Mouse (Mus musculus) left cerebral cortex, postnatal 14 days (tissue): Measurements from ENCODE around the gene Gm20388. TPM values are rescaled to one million over a fixed set of nuclear protein-coding genes. Genes with fewer than 3 reads are reported as not detected.

Experiments
- DNase-seq, 2 experiments: peaks; one replicate each; pipeline ENCODE4 v3.0.0; 2021 to 2022; ENCODE audit warnings: low spot score in 2 of 2, mixed read lengths in 1 of 2
- intact Hi-C: fragments of 180-260 bp; cut with DNase I; formaldehyde crosslinking; loops from one replicate; pipeline ENCODE4 v1.15.1; 2025
- total RNA-seq, 2 experiments: library from RNA; stranded (reverse); gene quantifications; 2 replicates each; pipeline ENCODE4 v1.2.3; 2021

Gene Gm20388
- total RNA-seq, 2 experiments from 2014 or later: 2.8 to 7.3 TPM

DNA sequence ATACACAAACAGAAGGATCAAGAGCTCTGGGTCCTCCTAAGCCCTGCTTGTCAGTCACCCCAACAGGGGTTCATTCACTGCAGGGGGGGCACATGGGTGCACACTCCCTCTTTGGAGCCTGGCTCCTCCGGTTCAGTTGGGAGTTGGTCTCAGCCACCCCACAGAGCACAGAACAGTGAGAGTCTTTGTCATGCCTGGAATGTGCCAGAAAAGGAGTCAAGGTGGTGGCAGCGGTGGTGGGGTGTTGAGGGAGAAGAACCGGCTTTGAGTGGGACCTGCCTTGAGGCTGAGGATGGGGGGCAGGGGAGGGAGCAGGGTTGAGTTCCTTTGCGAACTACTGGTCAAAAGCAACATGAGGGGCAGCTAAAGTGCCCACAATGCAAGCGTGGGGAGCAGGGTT is 719.4 kb downstream of the Gm20388 start:
- intact Hi-C loops: no loop called here
- DNase-seq: no peak

DNA sequence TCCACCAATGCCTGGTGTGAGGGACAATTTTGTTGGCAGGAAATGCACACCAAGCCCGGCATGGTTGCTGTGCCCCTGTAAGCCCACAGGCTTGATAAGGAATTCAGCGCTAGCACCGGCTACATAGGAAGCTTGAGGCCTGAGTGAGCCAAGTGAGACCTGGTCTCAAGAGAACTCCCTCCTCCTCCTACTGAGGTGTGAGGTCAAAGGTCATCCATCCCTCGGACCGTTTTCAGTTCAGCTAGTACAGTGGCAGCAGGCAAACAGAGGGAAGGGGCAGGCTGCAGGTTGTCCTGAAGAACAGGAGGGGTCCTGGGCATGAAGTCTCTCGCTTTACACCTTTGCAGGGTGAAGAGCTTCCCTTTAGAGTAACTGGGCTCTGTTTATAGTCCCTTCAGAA is 720.2 kb downstream of the Gm20388 start:
- intact Hi-C loops: no loop called here
- no peak for DNase-seq

DNA sequence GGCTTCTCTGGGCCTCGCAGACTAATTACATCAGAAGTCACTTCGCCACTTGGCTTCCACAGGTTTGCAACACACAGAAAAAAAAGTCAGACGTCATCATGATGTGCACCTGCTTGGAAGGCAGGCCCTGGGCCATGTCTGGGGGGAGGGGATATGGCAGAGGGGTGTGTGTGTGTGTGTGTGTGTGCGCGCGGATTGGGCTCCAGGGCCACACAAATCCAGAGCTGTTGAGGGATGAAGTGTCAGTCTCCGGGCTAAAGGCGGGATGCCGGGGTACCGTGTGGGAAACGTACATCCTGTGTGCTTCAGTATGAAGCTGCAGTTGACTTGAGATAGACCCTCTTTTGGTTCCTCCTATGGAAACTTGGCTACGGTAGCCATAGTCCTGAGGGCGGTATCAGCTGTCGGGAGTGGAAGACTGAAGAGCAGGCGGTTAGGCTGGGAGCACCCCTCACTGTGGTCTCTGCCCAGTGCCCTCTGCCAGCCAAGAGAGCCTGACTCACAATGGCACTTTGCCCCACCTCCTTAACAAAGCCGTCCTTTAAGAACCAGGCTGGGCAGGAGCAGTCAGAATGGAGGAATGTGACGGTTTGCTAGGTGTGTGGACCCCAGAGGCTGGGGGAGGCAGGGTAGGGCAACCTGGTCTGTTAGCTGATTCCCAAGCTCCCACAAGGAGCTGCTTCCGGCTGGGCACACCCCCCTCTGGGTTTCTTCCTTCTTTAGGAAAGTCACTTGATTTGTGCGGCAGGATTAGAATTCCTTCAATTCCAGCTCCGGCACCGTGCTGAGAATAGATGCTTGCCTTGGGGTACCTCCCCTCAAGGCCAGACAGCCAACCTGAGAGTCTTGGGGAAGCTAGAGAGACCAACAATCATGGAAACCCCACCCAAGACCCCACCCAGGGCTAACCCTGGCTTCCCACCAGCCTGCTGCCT is 721.1 kb downstream of the Gm20388 start:
- DNase-seq: no peak
- intact Hi-C loops: no loop called here

DNA sequence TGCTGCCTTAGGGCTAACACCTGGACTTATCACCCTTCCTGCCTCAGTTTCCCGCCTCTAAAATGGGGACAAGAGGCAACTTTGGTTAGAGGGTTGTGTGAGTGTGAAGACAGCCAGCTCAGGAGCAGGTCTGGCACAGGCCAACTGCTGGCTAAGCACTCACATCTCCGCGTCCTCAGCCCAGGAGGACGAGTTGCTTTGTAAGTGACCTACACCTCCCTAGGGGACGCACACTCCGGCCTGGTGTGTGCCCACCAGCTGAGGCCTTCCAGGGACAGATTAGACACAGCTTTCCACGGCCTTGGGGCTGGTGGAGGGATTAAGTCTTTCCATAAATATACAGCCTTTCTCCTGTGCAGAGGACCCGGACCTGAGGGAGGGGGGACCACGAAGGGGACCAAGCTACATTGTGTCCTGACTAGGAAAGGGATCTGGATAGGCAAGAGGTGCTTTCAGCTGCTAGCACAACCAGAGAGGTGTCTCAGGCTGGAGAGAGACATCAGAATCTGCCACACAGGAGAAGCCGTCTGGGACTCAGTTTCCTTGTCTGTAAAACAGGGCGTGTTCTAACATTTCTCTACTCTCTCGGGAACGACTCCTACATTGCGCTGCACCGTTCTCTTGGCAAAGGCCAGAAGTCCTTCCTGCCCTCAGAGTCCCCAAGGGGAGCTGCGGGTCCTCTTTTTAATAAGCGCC is 722.5 kb downstream of the Gm20388 start:
- intact Hi-C loops: no loop called here
- no peak for DNase-seq

DNA sequence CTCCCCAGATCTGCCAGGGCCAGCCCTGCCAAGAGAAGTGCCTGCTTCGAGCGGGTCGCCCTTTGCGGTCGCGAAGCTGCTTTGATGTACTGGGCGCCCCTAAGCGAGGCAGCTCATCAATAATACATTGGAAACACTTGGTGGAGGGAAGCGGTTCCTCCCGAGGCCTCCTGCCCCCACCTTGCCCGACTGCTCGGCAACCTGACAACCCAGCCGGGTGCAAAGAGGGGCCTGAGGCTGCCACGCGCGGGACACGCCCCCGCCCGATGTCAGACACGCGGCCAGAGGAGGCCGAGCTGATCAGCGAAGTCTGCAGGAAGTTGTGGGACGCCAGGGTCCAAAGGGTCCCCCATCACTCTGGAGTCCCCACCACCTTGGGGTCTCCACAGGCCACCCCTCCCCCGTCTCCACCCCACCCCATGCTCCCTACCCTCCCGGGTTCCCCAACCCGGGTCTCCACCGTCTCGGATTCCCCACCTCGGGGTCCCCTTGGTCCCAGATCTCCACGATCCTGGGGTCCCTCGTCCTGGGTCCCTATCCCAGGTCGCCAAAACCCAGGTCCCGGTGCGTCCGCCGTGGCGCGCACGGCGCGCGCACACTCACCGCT is 723.1 kb downstream of the Gm20388 start:
- intact Hi-C loops: no loop called here
- no peak for DNase-seq

DNA sequence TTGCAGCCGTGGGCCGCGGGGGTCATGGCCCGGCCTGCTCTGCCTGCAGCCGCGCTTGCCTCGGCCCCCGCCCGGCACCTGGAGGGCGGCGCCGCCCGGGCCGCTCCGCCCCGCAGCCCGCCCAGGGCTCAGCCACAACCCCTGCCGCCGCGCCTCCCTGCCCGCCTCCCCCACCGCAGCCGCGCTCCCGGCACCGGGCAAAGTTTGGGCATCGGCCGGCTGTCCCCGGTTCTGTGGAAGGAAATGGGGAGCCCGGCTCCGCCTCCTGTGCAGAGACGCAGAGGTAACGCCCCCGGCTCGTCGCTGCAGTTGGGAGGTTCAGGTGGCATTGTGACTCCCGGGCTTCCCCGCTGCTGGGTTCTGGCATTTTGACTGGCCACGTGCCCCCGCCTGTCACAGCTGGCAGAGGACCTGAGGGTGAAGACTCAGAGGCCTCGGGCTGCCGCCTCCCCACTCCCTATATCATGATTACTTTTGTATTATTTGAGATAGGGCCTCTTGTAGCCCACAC is 723.7 kb downstream of the Gm20388 start:
- DNase-seq: peak in 1 of 2 experiments; percentile 24
- intact Hi-C loops: no loop called here

DNA sequence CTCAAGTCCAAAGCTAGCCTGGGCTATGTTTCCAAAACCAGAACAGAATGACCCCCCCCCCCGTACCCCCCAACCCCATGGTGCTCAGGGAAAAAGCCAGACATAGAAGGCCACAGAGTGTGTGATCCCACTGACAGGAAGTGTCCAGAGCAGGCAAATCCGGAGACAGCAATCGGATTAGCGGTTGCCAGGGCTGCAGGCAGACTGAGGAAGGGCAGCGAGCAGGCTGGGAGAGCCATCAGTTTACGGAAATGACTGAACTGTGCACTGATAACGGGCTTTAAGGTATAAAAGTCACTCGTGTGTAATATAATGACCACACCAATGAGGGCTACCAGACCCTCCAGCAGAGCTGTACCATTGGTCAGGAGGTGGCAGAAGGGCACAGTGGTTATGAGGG is 730.6 kb downstream of the Gm20388 start:
- intact Hi-C loops: no loop called here
- DNase-seq: no peak

DNA sequence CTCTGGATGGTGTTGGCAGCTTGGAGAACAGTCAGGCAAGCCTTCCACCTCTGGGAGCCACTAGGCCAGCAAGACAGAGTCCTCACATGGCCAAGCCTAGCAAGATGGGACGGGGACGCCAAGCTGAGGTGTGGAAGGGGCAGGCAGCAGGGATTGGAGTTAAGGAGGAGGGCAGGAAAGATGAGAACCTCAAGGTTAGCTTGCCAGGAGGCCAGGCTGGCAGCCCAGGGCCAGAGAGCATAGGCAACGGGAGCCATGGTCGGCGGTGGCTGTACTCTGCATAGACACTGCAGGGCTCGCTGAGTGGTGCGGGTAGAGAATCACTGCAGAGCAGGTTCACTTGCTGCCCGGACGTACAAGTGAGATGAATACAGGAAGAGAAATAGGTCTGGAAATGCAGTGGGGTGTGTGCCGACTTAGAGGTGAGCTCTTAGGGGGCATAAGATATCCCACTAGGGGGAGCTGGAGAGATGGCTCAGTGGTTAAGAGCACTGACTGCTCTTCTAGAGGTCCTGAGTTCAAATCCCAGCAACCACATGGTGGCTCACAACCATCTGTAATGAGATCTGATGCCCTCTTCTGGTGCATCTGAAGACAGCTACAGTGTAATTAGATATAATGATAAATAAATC is 731.5 kb downstream of the Gm20388 start:
- intact Hi-C loops: no loop called here
- DNase-seq: no peak

DNA sequence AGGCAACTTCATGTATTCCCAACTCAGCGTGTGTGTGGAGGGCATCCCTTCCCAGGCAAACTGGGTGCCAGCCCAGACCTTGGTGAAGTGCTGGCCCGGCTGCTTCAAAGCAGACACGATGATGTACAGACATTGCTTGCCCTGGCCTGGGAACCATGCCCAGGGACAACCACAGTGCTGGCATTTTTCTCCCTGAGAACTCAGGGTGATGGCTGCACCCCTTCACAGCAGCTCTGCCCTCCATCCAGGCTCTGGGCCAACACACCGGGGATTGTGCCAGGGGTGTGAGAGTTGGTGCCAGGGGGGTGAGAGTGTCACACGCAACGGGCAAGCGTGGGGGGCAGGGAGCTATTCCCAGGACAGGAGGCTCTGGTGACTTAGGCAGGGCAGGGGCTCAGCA is 734.0 kb downstream of the Gm20388 start:
- intact Hi-C loops: no loop called here
- peak; percentile 66 to 76 for DNase-seq

DNA sequence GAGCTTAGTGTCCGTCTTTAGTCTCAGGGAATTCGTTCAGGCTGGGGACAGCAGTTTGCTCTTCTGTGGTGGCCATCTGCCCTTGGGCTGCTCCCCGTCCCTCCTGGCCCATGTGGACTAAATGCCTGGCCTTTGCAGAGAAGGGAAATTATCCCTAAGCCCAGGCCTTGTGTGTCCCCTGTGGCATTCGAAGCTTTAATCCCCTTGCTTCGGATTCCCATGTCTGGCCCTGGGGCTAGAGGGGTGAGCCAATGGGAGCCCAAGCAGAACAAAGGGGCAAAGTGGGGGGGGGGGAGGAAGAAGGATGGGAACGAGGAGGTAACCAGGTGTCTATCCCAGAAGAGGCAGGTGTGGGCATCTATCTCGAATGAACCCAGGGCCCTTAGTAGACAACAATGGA is 736.9 kb downstream of the Gm20388 start, which contains the start of gene 1190005I06Rik:
1190005I06Rik (minus strand) TSS at position 101 of the 400 bp plus-strand sequence.
- intact Hi-C loops: no loop called here
- no peak for DNase-seq

DNA sequence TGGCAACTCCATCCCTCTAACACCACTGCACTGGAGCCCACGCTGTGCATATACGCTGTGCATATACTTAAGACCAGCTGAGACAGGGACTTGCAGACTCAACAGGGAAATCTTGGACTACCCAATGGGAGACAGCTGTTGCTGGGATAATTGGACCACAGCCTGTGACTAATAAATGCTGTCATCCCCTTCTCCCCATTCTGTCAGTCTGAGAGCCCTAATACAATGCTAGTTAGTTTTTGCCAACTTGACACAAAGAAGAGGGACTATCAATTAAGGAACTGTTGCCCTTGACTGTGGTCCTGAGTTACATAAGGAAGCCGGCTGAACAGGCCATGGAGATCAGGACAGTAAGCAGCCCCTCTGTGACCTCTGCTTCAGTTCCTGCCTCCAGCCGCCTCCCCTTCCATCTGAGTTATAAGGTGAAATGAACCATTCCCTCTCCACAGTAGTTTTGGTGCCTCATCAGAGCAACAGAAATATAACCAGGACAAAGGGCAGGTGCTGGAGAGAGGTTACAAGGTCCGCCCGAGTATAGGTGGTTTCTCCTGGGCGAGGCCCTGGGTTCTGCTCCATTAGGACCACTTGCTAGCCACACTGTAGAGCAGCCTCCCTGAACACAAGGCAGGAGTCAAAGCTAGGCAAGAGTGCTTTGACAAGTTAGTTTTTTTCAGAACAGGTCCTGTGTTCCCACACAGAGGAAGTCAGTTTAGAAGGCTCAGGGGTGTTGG is 745.8 kb downstream of the Gm20388 start:
- intact Hi-C loops: no loop called here
- DNase-seq: no peak

DNA sequence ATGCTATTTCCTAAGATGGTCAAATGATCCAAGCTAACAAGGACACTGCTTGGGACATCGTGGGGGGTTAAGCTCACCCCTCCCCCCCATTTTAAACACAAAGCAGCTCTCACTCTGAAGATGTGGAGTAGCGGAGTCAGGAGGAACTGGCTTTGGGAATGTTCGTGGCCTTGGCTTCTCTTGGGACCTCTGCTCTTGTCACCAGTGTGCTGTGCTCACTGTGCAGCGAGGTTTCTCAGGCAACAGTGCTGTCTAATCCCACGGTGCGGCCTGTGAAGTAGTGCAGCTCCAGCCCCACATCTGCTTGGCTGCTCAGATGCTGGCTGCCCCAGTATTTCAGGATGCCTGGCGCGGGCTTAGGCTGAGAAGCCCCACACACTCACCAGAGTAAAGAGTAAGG is 746.8 kb downstream of the Gm20388 start:
- no peak for DNase-seq
- intact Hi-C loops: no loop called here

DNA sequence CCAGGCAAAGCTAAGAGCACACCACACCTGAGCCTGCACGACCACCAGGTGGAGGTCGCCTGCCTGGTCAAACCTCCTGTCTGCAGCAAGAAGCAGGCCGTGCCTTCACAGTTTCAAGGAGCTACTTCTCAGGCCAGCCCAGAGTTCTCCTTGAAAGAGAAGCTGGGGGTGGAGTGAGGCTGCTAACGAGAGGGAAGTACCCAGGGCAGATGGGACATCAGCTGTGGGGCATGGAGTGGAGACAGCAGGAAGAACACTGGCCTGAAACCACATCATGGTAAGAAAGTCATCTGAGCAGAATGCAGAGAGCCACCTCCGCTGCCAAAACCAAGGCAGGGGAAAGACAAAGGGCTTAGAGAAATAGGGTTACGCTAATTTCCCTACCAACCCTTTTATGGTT is 753.9 kb downstream of the Gm20388 start:
- DNase-seq: no peak
- intact Hi-C loops: no loop called here

DNA sequence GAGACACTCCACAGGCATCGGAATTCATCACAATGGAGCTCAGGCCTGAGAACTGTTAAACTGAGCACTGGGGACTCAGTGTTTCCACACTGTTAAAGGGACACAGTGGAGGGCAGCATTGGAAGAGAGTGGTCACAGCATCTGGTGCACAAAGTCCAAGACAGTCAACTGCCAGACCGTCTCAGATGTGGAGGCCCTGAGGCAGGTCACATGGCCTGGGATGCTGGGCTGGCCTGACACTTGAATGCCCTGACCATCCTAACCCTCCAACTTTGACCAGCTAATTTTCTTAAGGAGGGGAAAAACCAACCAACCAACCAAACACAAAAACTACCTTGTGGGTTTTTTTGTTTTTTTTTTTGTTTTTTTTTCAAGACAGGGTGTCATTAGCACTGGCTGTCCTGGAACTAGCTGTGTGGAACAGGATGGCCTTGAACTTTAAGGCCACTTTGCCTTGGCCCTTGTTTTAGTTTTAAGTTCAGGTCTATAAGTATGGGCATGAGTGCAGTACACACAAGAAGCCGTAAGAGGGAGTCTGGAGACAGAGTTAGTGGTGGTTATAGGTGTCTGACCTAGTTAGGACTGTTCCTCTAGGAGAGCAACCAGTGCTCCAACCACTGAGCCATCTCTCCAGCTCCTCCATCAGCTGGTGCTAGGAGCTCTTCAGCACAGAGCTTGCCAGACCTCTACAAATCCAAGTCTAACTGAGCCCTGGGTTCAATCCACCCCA is 755.2 kb downstream of the Gm20388 start:
- DNase-seq: peak in 1 of 2 experiments; percentile 41
- intact Hi-C loops: no loop called here

DNA sequence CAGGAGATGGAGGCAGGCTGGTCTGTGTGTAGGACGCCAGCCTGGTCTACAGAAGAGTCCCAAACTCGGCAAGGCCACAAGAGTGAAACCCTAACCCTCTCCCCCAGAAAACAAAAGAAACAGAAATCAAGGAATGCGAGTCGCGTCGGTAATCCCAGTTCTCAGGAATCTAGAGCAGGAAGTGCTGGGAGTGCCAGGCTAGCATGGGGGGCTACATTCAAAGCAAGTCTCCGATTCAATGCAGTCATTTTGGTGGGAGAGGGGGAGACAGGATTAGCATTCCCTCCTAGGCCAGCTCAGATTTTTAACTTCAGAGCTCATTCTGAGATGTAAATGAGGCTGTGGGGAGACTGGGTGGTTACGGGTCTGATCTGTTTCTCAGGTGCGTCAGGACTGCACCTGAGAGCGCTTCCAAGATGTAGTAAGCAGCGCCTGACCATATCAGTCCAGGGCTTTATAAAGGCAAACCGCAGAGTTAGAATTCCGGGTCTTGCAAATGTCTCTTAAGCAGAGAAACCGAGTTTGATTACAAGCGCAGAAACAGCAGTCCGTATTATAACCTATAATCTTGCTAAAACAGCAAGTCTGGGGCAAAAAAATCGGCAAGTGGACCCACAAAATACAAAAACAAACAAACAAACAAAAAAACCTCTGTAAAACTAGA is 756.3 kb downstream of the Gm20388 start:
- DNase-seq: no peak
- intact Hi-C loops: no loop called here

DNA sequence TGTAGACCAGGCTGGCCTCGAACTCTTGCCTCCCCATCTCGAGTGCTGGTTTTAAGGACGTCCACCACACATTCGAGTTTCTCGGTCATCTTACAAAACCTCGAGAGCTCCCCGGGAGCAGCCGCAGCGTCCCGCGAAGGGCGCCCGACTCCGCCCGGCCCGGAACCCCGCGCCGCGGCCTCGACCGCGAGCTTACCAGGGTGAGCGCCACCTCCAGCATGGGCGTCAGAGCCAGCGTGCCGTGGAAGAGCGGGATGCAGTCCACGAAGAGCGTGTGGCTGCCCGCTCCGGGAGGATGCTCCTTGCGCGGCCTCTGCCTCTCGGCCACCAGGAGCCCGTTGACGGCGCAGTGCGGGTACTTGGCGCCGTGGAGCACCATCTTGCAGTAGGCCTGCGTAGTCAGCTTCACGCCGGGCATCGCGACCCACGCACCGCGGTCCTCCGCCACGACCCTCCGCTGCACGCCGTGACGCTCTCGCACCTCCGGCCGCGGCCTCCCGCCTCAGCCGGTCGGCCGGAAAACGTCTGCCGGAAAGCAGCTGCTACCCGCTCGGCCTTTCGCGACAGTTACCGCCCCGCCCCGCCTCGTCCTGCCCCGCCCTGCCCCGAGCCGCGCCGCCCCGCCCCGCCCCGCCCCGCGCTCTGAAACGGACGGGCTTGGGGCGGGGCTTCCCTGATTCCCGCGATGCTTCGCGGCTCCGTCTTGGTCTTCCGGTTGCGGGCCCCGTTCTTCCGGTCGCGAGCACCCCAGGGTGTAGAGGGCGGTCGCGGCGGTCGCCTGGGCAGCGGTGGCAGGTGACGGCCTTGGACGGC is 757.1 kb downstream of the Gm20388 start, which contains the start of the genes Gm27021 and Cox4i1:
Gm27021 (minus strand) TSS at position 519 of the 813 bp plus-strand sequence.
Cox4i1 (plus strand) TSS at position 662 of the 813 bp plus-strand sequence.
- DNase-seq: peak; percentile 91 to 92

DNA sequence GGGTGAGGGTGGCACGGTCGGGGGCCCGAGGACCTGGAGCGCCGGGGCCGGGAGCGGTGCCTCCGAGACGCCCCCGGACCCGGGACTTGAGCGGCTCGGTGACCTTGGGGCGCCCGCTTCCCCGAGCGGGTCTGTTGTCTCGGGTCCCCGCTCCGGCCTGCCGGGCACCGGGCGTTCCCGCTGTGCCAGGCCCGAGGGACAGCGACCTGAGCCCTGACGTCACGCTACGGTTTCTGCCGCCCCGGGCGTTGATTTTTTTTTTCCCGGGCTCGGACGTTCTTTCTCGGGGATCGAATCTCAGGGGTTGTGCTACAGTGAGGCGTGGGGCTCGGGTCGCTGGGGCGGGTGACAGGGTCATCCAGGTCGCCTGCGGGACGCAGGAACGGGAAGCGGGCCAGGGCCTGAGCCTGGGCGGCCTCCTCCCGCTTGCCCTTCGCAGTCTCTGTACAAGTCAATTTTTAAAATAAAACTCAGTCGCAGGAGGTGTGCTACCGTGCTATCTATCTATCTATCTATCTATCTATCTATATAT is 757.8 kb downstream of the Gm20388 start, which contains the start of gene Emc8:
Emc8 (minus strand) TSS at position 200 of the 532 bp plus-strand sequence.
- intact Hi-C loops: no loop called here
- DNase-seq: no peak

More for the DNA sequence above, 757.1 kb downstream of the Gm20388 start, which contains the start of the genes Gm27021 and Cox4i1:
- intact Hi-C loops: no loop called here
